Mouse (Mus musculus) gonadal fat pad, adult 2 months (tissue): ENCODE measurements around the gene Cadps. TPM values are rescaled to one million over a fixed set of nuclear protein-coding genes. Genes with fewer than 3 reads are reported as not detected.

Experiments used
- DNase-seq: peaks from one replicate; pipeline ENCODE4 v3.0.0-alpha.2; 2012; ENCODE audit warnings: low read depth
- polyA plus RNA-seq: library from polyadenylated mRNA; depleted of rRNA; stranded (reverse); fragments of >200 nt; gene quantifications from 2 replicates; pipeline ENCODE4 v1.2.3, GENCODE M21; 2012

Gene Cadps
- polyA plus RNA-seq, 1 experiment, result 0.42 TPM

- no peak for DNase-seq
Measured at GRCm38 (mm10) chr14:12391167-12391566, 431.7 kb downstream of the Cadps start.

GRCm38 (mm10) chr14:12388806-12389436 lies 434.0 kb downstream of the Cadps start:
- no peak for DNase-seq

DNA sequence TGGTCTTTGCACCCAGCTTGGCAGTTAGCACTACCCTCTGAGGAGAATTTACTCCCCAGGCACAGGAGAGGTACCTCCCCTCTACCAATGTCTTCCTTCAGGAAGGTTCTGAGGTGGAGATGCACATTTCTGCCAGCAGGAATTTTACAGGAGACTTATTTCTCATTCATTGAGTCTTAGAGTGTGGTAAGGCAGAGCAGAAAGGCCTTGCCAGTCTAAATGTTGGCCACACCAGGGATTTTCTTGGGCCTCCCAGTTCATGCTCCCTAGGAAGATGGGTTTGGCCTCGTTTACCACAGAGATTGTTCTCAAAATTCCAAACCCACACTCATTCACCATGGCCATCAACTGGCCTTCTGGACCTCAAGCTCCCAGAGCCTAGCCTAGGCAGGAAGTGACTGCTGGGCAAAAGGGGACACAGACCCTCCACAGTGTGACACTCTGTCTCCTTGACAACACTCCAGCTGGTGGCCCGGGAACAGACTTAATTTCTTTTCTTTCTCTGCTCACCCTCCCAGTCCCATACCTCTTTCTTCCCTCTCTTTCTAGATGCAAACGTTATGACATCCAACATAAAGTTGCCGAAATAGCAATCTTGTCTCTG lies 434.6 kb downstream of the Cadps start:
- DNase-seq, result no peak

DNA sequence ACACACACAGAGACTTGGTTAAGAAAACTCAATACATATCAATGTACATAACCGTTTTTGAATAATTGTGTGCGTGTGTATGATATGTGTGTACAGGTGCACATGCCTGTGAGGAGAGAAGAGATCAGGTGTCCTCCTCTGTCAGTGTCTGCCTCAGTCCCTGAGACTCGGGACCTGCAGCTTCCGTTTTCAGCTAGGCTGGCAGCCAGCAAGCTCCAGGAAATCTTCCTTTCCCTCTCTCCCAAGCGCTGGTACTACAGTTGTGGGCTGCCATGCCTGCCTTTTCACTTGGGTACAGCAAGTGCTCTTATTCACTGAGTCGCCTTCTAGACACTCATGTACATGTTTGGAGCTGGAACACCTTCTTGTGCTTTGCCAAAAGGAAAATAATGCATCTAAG lies 435.7 kb downstream of the Cadps start:
- DNase-seq, result no peak

- DNase-seq, result no peak
Measured at GRCm38 (mm10) chr14:12377883-12378282, 445.0 kb downstream of the Cadps start.

DNA sequence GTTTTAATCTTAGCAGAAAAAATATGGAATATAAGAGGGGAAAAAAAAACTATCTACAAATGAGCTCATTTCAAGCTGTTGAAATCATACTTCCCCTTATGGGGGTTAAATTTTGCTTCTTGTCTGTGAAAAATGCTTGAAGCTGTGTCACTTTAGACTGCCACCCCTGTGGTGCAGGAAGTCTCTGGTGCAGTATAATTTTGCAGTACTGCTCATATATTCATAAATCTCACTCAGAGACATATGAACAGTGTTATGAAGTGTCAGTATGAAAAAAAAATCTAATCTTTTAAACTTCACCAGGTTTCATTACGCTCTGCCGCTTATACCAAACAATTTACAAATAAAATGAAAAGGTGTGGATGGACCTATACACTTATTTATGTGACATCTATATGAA lies 445.6 kb downstream of the Cadps start:
- no peak for DNase-seq

DNA sequence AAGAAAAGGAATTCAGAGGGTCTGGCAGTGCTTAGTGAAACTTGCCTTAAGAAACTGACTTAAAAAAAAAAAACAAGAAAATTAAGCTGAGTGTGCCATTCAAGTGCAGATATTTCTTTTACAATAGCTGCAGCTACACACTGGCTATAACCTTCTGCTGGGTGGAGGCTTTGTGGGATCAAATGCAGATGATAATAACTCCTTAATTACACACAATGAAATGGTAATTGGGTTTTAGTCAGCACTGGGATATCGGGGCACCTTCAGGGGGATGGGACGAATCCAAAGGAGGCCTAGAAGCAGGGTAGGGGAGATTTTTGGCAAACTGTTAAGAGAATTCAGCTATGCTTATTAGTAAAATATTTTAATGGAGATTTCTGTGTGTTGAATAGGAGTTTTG lies 447.4 kb downstream of the Cadps start:
- no peak for DNase-seq

- DNase-seq, result no peak
Measured at GRCm38 (mm10) chr14:12350271-12350916, 472.5 kb downstream of the Cadps start.

- DNase-seq, result no peak
Measured at GRCm38 (mm10) chr14:12349334-12350090, 473.4 kb downstream of the Cadps start.

DNA sequence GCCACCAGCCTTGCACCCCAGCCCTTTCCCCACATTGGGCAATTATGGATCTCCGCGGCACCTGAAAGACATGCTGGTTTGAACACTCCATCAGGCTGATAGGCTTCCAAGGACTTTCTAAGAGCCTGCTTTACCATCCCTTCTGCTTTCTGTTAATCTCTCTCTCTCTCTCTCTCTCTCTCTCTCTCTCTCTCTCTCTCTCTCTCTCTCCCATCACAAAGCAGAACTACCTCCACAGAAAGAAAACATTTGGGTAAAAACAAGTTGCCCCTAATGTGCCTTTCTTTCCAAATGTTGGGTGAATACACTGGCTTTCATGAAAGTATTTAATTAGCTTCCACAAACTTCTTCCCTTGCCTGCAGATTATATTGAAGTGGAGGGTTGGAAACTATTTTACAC lies 474.8 kb downstream of the Cadps start, which contains the start of gene Fezf2:
Fezf2 (minus strand) TSS at position 101 of the 400 bp plus-strand sequence.
- no peak for DNase-seq

DNA sequence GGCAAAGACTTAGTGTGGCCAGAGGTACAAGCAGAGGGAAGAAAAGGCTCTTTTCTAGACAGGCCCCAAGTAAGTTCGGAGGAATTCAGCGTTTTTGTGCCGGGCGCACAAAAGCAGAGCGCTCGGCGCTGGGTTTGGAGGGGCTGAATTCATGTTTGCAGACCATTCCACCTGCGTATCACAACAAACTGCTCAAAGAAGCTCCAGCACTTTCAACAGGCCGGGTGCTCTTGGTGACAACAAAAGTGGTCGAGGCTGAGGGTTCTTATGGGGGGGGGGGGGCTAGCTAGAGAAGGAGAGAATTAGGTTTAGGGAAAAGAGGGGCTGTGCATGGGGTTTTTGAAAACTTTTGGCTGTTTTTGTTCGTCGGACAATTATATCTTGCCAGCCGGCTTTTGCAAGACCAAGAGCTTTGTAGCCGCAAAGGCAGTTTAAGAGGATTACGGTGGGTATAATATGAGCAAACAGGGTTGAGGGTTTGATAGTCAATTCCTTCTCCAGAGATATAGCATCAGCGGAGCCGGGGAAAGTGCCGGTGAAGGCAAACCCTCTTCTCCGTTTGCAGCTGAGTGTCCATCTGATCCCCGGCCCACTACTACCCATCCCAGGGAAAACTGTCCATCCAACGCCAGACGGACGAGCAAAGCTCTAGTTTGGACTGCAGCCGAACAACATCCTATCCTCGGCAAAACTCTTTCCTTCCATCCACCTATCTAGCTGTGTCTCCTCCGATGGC lies 475.8 kb downstream of the Cadps start:
- DNase-seq, result no peak

- no peak for DNase-seq
Measured at GRCm38 (mm10) chr14:12346011-12346864, 476.6 kb downstream of the Cadps start.

GRCm38 (mm10) chr14:12345241-12345921 lies 477.5 kb downstream of the Cadps start:
- DNase-seq, result no peak

- no peak for DNase-seq
Measured at GRCm38 (mm10) chr14:12344746-12345240, 478.1 kb downstream of the Cadps start.

DNA sequence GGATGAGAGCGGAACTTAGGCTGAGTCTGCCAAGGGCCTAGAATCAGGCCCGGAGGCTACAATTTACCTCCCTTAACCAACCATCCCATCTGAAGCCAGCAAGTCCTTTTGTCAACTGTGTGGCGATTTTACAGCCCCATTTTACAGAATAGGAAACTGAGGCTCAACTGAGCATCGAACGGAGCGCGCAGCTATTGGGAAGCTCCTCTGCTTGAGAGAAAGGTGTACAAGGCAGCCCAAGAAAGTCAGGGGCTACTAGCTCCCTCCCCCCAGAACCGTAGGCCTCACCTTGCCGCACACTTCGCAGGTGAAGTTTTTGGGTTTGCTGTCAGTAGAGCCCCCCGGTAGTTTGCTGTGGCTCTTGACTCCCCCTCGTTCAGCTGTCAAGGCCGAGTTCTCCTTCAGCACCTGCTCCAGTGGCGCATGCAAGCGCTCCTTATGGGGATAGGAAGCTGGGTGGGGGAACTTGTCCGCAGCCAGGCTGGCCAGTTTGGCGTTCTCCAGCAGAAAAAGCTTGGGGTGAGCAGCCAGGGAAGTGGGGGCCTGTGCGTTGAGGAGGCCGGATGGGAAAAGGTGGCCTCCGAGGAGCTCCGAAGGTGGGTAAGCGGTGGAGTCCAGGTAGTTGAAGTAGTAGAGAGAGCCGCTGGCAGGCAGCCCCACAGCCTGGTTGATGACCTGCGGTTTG lies 478.7 kb downstream of the Cadps start:
- no peak for DNase-seq

GRCm38 (mm10) chr14:12343451-12343941 lies 479.4 kb downstream of the Cadps start:
- DNase-seq, result no peak

DNA sequence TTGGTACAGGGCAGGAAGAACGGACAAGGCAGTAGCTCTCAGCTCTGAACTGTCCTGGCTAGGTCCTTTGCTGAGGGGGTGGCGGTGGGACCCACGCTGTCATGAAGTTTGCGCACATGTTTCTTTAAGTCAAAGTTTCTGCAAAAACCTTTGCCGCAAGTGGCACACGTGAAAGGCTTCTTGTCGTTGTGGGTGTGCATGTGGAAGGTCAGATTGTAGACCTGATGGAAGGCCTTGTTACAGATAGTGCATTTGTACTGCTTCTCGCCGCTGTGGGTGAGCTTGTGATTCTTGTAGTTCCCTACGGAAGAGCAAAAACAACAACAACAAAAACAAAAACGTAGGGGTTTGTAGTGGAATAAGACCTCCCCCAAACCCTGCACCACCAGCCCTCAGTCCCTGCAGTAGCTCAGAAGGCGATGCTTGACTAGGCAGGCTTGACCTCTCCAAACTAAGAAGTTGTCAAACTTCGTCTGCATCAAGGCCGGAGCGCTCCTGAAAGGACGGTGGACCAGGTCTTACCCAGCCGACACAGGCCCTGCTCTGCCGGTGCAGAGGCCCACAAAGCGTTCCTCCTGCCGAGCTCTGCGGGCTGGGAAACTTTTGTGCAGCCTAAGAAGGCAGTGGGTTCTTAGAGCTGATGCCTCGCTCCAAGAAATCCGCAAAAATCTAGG lies 480.3 kb downstream of the Cadps start:
- no peak for DNase-seq

DNA sequence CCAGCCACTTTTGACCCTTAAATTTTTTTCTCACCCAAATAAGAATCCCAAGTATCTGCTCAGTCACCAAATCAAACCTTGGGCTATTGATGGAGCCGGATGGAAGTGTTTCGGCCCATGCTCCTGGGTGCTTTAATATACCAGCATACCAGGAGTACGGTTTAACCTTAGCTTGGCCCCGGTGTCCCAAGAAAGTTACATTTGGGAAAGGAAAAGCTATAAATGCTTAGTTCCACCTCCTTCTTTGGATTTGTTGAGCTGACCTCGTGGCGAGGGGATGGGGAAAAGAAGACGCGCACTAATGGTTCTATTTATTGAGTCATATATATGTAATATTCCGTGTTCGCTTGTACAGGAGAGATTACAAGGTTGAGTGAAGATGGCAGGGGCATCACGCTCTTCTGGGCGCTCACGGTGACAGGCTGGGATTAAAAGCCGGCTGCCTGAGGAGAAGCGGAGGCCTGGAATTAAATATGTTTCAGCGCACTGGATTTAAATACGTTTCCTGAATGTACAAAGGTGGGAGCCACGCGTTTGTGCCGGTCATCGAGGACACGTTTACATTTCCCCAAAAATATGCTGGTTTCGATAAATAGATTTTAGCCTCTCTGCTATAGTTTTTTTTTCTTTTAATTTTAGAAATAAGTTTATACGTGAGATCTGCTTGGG lies 481.0 kb downstream of the Cadps start:
- no peak for DNase-seq
